Mouse (Mus musculus): ENCODE data around the gene Zfp609. TPM values are rescaled to one million over a fixed set of nuclear protein-coding genes. Genes with fewer than 3 reads are reported as not detected.

Gene Zfp609
- polyA plus RNA-seq, 1 experiment from 2014 or later, result 7.8 TPM

DNA sequence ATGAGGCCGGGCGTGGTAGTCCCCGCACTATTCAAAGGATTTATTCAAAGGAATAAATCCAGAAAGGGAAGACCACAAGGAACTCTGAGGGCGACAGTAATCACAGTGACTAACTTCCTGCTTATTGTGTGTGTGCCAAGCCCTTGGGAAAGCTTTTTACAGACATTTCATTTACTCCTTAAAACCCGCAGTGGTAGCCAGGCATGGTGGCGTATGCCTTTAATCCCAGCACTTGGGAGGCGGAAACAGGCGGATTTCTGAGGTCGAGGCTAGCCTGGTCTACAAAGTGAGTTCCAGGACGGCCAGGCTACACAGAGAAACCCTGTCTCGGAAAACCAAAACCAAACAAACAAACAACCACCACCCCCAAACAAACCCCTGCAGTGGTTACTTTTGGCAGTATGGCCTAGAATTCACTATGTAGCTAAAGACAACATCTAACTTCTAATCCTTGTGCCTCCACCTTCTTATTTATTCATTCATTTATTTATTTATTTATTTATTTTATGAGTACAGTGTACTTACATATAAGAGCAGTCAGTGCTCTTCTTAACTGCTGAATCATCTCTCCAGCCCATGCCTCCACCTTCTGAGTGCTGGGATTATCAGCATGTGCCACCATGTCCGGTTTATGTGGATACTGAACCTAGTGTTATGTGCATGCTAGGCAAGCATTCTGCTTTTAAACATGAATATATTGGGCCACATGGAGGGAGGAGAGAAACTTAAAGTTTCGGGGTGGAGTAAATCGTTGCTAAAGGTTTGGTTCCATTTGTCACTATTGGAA, 86.1 kb downstream of the Zfp609 start:
- WGBS (ENCODE audit: missing documents), result 89% methylated on average over 14 of the region's 14 CpGs
- Histone ChIP-seq H3K27ac (no peak overlapping the region), H3K79me2 (ENCODE audit: inconsistent target) (no peaks in the 10 kb centered on the region; the same call in 1 of the 2 replicates), H3K36me3 (ENCODE audit: inconsistent target) (no peaks in the 10 kb centered on the region), H3K4me3 (ENCODE audit: inconsistent target) (no peak overlapping the region)

DNA sequence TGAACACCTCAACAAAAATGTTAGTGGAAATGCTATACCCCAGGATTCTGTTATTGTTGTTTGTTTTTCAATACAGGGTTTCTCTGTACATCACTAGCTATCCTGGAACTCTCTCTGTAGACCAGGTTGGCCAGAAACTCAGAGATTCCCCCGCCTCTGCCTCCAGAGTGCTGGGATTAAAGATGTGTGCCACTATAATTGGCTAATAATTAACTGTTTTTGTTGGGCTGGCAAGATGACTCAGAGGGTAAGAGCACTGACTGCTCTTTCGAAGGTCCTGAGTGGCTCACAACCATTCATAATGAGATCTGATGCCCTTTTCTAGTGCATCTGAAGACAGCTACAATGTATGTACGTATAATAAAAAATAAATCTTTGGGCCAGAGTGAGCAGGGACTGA, 92.4 kb downstream of the Zfp609 start:
- H3K27ac ChIP-seq, result no peak overlapping the region
- 100% methylated on average over 3 of the region's 3 CpGs for WGBS (ENCODE audit: missing documents)

DNA sequence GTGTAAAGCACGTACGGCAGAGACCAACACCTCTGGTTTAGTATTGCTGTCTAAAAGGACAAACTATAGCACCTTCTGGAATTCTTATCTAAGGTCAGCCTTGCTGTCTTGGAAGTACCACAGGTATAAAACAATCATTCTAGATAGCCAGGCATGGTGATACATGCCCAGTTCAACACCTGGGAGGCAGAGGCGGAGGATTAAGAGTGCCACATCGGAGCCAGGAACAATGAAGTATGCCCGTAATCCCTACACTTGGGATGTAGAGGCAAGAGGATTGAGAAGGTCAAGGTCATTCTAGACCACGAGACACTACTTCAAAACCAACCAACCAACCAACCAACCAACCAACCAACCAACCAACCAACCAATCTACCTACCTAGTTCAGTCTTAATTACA, 98.8 kb downstream of the Zfp609 start:
- WGBS (ENCODE audit: missing documents), result 91% methylated on average over 6 of the region's 6 CpGs
- Histone ChIP-seq H3K36me3 (ENCODE audit: inconsistent target) (no peaks in the 10 kb centered on the region), H3K27ac (no peak overlapping the region), H3K79me2 (ENCODE audit: inconsistent target) (no peaks in the 10 kb centered on the region), H3K4me3 (ENCODE audit: inconsistent target) (no peak overlapping the region)

More for the DNA sequence above, 92.4 kb downstream of the Zfp609 start:
- Histone ChIP-seq H3K4me3 (ENCODE audit: inconsistent target) (no peak overlapping the region), H3K36me3 (ENCODE audit: inconsistent target) (no peaks in the 10 kb centered on the region), H3K79me2 (ENCODE audit: inconsistent target) (no peaks in the 10 kb centered on the region)

DNA sequence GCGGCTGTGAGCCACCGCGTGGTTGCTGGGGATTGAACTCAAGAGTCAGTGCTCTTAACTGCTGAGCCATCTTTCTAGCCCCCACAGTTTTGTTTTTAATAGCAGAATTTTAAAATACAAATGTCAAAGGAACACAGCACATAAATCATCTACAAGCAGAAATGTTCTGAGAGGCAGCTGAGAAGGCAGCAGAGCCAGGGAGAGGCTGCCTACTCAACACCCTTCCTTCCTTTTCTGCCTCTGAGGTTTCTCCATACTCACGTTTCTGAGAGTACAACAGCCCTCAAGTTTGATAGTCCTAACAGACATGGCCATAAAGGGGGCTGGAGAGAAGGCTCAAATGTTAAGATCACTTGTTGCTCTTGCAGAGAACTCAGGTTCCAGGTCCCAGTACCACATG, 99.9 kb downstream of the Zfp609 start:
- WGBS (ENCODE audit: missing documents), result 52% methylated on average over 4 of the region's 4 CpGs
- Histone ChIP-seq H3K4me3 (ENCODE audit: inconsistent target) (no peak overlapping the region), H3K79me2 (ENCODE audit: inconsistent target) (no peaks in the 10 kb centered on the region), H3K27ac (no peak overlapping the region), H3K36me3 (ENCODE audit: inconsistent target) (no peaks in the 10 kb centered on the region)

DNA sequence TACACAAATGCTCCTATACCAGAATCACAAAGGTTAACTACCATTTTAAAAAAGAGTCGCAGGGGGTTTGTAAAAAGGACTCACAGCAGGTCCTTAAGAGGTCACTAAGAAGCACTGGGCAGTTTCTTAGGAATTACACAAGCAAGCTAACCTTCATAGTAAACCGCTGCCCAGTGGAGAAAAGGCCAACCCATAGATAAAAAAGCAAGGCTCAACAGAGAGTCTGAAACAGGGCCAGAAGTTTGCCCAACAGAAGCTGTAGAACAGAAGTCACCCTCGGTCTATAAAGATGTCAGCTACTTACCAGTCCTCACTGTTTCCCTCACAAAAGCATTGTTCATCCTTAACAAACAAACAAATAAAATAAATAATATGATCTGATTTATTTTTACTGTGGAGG, 100.9 kb downstream of the Zfp609 start:
- Histone ChIP-seq H3K4me3 (ENCODE audit: inconsistent target) (no peak overlapping the region), H3K36me3 (ENCODE audit: inconsistent target) (no peaks in the 10 kb centered on the region), H3K27ac (no peak overlapping the region), H3K79me2 (ENCODE audit: inconsistent target) (no peaks in the 10 kb centered on the region)
- 94% methylated on average over 3 of the region's 3 CpGs for WGBS (ENCODE audit: missing documents)

DNA sequence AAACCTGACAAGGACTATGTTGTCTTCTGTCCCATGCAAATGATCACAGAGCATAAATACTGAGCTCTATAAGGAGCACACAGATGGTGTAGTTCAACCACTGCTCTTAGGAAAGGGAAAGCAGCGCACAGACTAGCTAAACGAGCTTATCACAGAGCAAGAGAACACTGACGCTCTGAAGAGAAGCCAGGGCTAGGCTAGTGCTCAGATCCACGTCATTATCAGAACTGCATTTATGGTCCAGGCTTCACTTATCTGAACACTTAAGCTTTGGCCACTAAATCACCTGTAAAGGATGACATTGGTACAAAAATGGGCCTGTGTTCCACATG, 102.1 kb downstream of the Zfp609 start:
- no peaks in the 10 kb centered on the region for H3K36me3 ChIP-seq (ENCODE audit: inconsistent target)
- H3K27ac ChIP-seq, result no peak overlapping the region
- H3K4me3 ChIP-seq (ENCODE audit: inconsistent target), result no peak overlapping the region
- 84% methylated on average over 4 of the region's 4 CpGs for WGBS (ENCODE audit: missing documents)
- H3K79me2 ChIP-seq (ENCODE audit: inconsistent target), result no peaks in the 10 kb centered on the region

DNA sequence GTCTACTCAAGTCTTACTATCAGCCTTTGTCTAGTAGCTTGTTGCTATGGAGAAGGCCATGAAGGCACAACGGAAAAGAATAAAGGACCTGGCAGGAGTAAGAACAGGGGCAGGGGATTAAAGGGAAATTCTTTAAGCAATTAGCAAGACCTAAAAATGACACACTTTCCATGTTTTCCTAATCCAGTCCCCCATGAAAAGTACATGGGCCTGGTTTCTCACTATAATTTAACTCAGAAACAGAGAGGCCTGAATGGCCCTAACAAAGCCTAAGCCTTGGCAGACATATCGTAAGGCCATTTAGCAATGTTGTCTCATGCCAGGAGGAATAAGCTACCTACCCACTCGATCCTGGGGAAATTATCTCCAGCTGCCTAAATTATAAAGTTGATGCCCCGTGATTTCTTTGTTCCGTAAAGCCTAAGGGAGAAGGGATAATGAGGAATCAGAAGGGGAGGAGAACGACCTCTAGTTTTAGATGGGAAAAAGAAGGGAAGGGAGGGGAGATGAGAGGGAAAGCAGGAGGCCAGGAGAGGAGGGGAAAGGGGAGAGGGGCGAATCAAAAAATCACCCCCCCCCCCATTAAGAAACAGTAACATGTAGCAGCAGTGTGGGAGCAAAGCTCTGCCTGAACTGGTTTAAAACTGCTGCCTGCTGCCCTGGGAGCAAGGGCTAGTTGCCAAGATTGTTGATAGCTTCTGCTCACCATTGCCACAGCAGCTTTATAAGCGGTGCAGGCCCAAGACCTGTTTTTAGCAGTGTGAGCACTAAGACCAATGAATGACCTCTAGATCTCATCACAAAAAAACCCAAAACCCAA, 102.7 kb downstream of the Zfp609 start:
- Histone ChIP-seq H3K79me2 (ENCODE audit: inconsistent target) (no peaks in the 10 kb centered on the region), H3K4me3 (ENCODE audit: inconsistent target) (no peak overlapping the region), H3K27ac (no peak overlapping the region), H3K36me3 (ENCODE audit: inconsistent target) (no peaks in the 10 kb centered on the region)
- whole genome bisulfite sequencing (ENCODE audit: missing documents), result 96% methylated on average over 7 of the region's 8 CpGs

DNA sequence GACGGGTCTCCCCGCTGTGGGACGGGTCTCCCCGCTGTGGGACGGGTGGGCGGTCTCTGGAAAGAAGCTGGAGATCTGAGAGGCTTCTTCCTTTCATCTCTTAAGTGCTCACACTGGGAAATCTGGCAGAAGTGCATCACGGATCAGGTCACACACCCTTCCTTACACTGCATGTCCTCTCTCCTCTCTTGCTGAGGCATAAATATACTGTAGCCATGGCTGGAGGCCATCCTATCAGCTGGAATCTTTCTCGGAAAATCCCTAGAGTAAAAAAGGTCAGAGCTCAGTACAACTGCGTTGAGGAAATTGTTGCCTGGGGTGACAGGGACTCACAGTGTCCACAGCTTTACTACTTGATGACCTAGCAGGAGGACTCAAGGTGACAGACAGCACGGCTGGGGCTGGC, 106.2 kb downstream of the Zfp609 start:
- Histone ChIP-seq H3K4me3 (ENCODE audit: inconsistent target) (no peak overlapping the region), H3K27ac (no peak overlapping the region), H3K36me3 (ENCODE audit: inconsistent target) (no peaks in the 10 kb centered on the region), H3K79me2 (ENCODE audit: inconsistent target) (no peaks in the 10 kb centered on the region)
- WGBS (ENCODE audit: missing documents), result 96% methylated on average over 10 of the region's 10 CpGs

DNA sequence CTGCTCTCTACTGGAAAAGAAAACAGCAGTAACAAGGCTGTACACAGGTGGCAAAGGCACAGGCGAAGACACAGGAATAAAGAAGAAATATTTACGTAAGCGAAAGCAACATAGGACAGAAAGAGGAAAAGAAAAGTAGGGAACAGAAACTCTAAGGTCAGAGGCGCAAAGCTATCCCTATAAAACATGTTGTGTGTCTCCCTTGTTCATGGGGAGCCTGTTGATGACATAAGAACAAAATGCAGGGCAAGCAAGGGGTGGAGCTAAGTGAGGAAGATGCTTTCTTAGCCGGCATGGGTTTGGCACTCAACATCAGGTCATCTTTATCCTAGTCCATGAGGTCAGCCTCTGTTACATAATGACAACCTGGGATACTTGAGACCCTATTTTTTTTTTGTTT, 109.2 kb downstream of the Zfp609 start:
- Histone ChIP-seq H3K36me3 (ENCODE audit: inconsistent target) (no peaks in the 10 kb centered on the region), H3K27ac (no peak overlapping the region), H3K4me3 (ENCODE audit: inconsistent target) (no peak overlapping the region), H3K79me2 (ENCODE audit: inconsistent target) (no peaks in the 10 kb centered on the region)
- whole genome bisulfite sequencing (ENCODE audit: missing documents), result 34% methylated on average over 5 of the region's 5 CpGs

DNA sequence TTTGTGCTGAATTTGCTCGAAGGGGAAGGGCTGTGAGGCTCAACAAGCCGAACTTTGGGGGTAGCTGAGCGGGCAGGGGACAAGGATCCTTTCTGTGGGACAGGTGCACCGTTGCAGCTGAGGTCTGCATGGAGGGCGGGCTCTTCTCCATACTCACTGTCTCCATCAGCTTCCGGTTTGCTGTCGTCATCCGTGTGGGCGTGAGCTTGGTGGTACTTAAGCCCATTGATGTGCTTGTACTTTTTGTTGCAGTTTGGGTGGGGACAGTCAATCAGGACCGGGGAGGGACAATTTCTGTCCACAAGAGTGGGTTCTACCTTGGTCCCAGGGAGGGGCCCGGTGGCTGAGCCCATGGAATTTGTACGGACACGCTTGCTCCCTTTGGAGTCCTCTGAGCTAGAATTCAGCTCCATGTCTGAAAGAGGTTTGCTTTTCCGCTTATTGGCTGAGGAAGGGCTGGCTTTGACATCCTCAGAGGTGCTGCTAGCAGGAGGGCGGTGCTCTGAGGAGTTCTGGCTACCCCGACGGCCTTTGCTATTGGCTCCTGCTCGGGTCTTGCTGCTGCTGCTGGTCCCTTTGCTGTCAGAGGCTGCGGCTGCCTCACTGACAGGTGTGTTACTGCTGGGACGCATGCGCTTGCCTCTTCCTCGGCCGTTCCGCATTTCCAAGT, 123.3 kb downstream of the Zfp609 start:
- 95% methylated on average over 24 of the region's 24 CpGs for WGBS (ENCODE audit: missing documents)
- Histone ChIP-seq H3K36me3 (ENCODE audit: inconsistent target) (no peaks in the 10 kb centered on the region; the same call in 1 of the 2 replicates), H3K4me3 (ENCODE audit: inconsistent target) (no peak overlapping the region), H3K79me2 (ENCODE audit: inconsistent target) (no peaks in the 10 kb centered on the region), H3K27ac (no peak overlapping the region)

DNA sequence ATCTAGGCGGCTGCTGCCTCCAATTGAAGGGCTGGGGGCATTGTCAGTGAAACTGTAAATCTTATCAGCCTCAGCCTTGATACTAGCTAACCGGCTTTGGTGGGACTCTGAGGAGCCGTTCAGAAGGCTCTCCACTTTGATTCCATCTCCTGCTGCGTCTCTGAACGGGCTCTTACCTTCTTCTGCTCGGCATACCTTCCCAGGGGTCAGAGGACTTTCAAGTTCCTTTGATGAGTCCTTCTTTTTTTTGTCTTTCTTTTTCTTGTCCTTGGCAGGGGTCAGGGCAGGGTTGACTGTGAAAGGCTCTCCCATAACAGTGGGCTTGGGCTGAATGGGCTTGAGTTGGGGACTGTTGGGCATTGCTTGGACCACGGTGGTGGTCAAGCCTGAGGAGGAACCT, 124.1 kb downstream of the Zfp609 start:
- Histone ChIP-seq H3K27ac (no peak overlapping the region), H3K4me3 (ENCODE audit: inconsistent target) (no peak overlapping the region), H3K79me2 (ENCODE audit: inconsistent target) (no peaks in the 10 kb centered on the region), H3K36me3 (ENCODE audit: inconsistent target) (no peaks in the 10 kb centered on the region; the same call in 1 of the 2 replicates)
- WGBS (ENCODE audit: missing documents), result 97% methylated on average over 7 of the region's 7 CpGs

DNA sequence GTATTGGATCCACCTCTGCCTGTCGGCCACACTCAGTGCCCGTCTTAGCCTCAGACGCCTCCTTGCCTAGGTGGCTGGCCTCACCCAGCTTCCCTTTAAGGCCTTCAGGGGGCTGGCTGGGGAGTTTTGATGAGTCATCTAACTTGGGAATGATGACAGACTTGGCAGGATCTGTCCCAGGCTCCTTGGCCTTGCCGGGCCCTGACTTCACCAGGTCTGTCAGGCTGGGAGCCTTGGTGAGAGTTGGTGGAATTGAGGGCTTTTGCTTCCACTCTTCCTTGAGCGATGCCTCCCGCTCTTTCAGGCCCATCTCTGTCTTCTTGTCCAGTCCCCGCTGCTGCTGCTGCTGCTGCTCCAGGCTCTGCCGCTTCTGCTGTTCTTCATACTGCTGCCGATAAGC, 125.1 kb downstream of the Zfp609 start:
- Histone ChIP-seq H3K36me3 (ENCODE audit: inconsistent target) (no peaks in the 10 kb centered on the region; the same call in 1 of the 2 replicates), H3K27ac (no peak overlapping the region), H3K4me3 (ENCODE audit: inconsistent target) (no peak overlapping the region), H3K79me2 (ENCODE audit: inconsistent target) (no peaks in the 10 kb centered on the region)
- 94% methylated on average over 9 of the region's 9 CpGs for WGBS (ENCODE audit: missing documents)

DNA sequence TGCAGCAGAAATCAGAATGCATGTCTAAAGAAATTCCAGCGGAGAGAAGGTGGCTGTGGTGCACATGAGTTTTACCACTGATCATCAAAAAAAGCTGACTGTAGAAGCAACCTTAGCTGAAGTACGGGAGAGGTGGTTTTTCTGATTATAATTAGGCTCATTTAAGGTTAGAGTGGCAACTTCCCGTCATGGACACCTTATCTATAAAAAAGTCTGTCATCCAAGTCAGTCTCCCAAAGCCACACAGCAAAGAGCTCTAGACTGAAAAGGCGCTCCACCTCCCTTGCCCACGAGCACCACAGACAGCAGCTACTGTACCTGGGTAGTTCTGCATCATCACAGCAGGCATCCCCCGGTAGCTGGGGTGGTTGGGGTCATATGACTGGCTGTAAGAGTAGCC, 126.9 kb downstream of the Zfp609 start:
- H3K4me3 ChIP-seq (ENCODE audit: inconsistent target), result no peak overlapping the region
- H3K79me2 ChIP-seq (ENCODE audit: inconsistent target), result no peaks in the 10 kb centered on the region
- WGBS (ENCODE audit: missing documents), result 78% methylated on average over 6 of the region's 6 CpGs
- H3K27ac ChIP-seq, result no peak overlapping the region
- H3K36me3 ChIP-seq (ENCODE audit: inconsistent target), result peaks cover 5% of the 10 kb centered on the region; the same call in 1 of the 2 replicates

DNA sequence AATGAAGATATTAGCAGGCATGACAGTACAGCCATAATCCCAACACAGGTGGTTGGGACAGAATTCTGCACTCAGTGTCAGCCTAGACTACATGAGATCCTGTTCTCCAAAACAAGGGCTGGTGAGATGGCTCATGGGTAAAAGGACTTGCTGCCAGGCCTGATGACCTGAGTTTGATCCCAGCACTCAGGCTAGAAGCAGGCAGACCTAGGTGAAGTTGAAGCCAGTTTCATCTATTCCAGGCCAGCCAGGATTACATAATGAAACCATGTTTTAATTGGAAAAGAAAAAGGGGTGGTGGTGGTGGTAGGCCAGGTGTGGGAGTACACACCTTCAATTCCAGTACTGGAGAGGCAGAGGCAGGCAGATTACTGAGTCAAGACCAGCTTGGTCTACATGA, 129.4 kb downstream of the Zfp609 start:
- Histone ChIP-seq H3K79me2 (ENCODE audit: inconsistent target) (no peaks in the 10 kb centered on the region), H3K27ac (no peak overlapping the region), H3K4me3 (ENCODE audit: inconsistent target) (no peak overlapping the region), H3K36me3 (ENCODE audit: inconsistent target) (peaks cover 8% of the 10 kb centered on the region; the same call in 1 of the 2 replicates)

DNA sequence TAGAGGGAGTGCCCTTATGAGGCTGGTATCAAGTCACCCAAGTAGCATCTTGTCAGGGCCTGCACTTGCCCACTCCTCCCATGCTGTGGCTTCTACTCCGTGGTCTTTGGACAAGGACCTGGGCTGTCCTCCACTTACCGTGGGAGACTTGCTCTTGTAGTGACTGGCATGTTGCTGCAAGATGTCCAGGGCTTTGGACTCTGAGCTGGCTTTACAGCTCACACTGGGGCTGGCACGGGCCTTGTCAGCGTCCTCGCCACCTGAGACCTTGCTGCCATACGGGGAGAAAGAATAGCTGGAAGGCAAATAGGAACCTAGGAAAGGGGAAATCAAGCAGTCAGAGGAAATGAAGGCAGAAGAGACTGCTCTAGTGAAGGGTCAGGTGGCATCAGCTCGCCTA, 130.0 kb downstream of the Zfp609 start:
- no peaks in the 10 kb centered on the region for H3K79me2 ChIP-seq (ENCODE audit: inconsistent target)
- H3K36me3 ChIP-seq (ENCODE audit: inconsistent target), result peaks cover 8% of the 10 kb centered on the region; the same call in 1 of the 2 replicates
- no peak overlapping the region for H3K4me3 ChIP-seq (ENCODE audit: inconsistent target)
- H3K27ac ChIP-seq, result no peak overlapping the region
- WGBS (ENCODE audit: missing documents), result 93% methylated on average over 6 of the region's 7 CpGs

All from macrophage (primary cell).